Comparison of ENCODE assay signal across 8 mouse cellular contexts in the genomic region with DNA sequence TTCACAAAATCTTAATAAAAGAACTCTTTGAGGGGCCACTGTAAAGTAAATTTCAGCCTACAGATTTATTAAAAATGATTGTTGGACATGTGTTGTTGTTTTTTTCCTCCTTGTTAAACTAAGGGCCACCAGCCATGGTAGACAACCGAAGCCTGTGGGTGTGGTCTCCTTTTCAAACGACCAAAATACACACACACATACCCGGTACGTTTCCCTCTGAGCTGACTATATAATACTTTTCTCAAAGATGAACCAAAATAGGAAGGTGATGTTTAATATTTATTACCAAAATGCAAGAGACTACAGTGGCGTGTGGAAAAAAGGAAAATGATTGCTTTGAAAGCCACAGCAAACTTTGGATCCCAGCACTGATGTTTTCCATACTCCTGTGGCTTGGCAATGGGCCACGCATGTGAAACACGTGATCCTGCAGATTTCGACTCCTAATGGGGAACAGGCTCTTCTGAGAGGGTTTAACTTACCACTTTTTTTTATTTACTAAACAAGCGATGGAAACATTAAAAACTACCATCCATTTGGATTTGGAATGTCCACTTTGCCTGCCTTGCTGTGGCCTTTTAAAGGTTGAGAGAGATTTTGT. TPM values are rescaled to one million over a fixed set of nuclear protein-coding genes. Genes with fewer than 3 reads are reported as not detected.
DNase-seq lines count a peak whose midpoint lies in the region; ATAC-seq and TF ChIP-seq lines count a peak whose summit lies in the region.

No protein-coding gene starts in this region.

- WGBS in heart, adult 2 months = 21% methylated on average over 9 of the region's 9 CpGs
- WGBS in lung, embryonic 14.5 days = 23% methylated on average over 9 of the region's 9 CpGs

- intact Hi-C loops in heart, adult 2 months (cut with DNase I) = loop anchor here (2.0 to 5.0 kb wide), 4 partner anchors 51 to 360 kb away; no protein-coding TSS in a partner anchor

- peaks cover 53% of the 10 kb centered on the region for H3K4me1 ChIP-seq in megakaryocyte, embryonic 14.5 days
- H3K4me1 ChIP-seq in heart, adult 2 months (ENCODE audit: control insufficient read depth, insufficient read depth, low read length) = peaks cover 5% of the 10 kb centered on the region
- peaks cover 16% of the 10 kb centered on the region for H3K4me1 ChIP-seq in lung, embryonic 14.5 days (ENCODE audit: insufficient read depth)

- peak overlapping the region; percentile 91 for H3K27ac ChIP-seq in heart, adult 2 months
- H3K27ac ChIP-seq in lung, embryonic 14.5 days (ENCODE audit: low read depth) = peak overlapping the region; percentile 84

- H3K4me3 ChIP-seq in megakaryocyte, embryonic 14.5 days (replicated peaks) = peak overlapping the region; percentile 99
- peak overlapping the region; percentile 25 for H3K4me3 ChIP-seq in heart, adult 2 months
- peak overlapping the region; percentile 73 for H3K4me3 ChIP-seq in lung, embryonic 14.5 days (ENCODE audit: low read depth, low read length)

- no peak for TF ChIP-seq POLR2A in heart, adult 2 months (IDR thresholded peaks at IDR 0.05; ENCODE audit: insufficient read depth, low read depth, low read length)

- H3K9me3 ChIP-seq in megakaryocyte, embryonic 14.5 days = peaks cover 4% of the 10 kb centered on the region
- no peaks in the 10 kb centered on the region for H3K9me3 ChIP-seq in lung, embryonic 14.5 days (ENCODE audit: low read depth, low read length)

- DNase-seq in adrenal gland, postnatal 10 days = peak; percentile 55
- DNase-seq in heart, adult 2 months = peak; percentile 72 to 77
- DNase-seq in kidney, adult 8-10 months = peak; percentile 78 to 87
- DNase-seq in lung, embryonic 14.5 days = peak; percentile 79
- no peak for DNase-seq in layer of hippocampus, postnatal 14 days (ENCODE audit: low spot score in 2 of 2)

- H3K9ac ChIP-seq in heart, adult 2 months (ENCODE audit: low read depth, low read length) = no peak overlapping the region
- H3K9ac ChIP-seq in lung, embryonic 14.5 days = no peak overlapping the region

- no peaks in the 10 kb centered on the region for H3K27me3 ChIP-seq in megakaryocyte, embryonic 14.5 days (replicated peaks)
- no peaks in the 10 kb centered on the region for H3K27me3 ChIP-seq in heart, adult 2 months (ENCODE audit: control insufficient read depth, insufficient read depth, low read length)
- H3K27me3 ChIP-seq in lung, embryonic 14.5 days (ENCODE audit: insufficient read depth, low read length) = no peaks in the 10 kb centered on the region

- H3K79me2 ChIP-seq in heart, adult 2 months (replicated peaks; ENCODE audit: control insufficient read depth, insufficient read depth, low read length) = peaks cover 2% of the 10 kb centered on the region

- H3K36me3 ChIP-seq in megakaryocyte, embryonic 14.5 days (replicated peaks; ENCODE audit: low read length) = peaks cover 56% of the 10 kb centered on the region
- H3K36me3 ChIP-seq in heart, adult 2 months (ENCODE audit: control insufficient read depth, insufficient read depth, low read length) = peaks cover 27% of the 10 kb centered on the region
- no peaks in the 10 kb centered on the region for H3K36me3 ChIP-seq in lung, embryonic 14.5 days (ENCODE audit: insufficient read depth)

- peak overlapping the region; percentile 99 for H3K4me2 ChIP-seq in lung, embryonic 14.5 days

- TF ChIP-seq EP300 in heart, adult 2 months (IDR thresholded peaks at IDR 0.05; ENCODE audit: insufficient read depth, low read depth, low read length) = no peak

- no peak for ATAC-seq in megakaryocyte, adult 5-6 weeks (ENCODE audit: poor library complexity, severe bottlenecking)
- no peak for ATAC-seq in lung, embryonic 14.5 days (ENCODE audit: insufficient read depth)
- no peak for ATAC-seq in granulocyte monocyte progenitor cell, adult 5-6 weeks (replicated peaks; ENCODE audit: poor library complexity, severe bottlenecking)

- TF ChIP-seq CTCF in heart, adult 2 months (IDR thresholded peaks at IDR 0.05) = no peak
- TF ChIP-seq CTCF in lung, embryonic 14.5 days (IDR thresholded peaks at IDR 0.05; ENCODE audit: low read depth) = no peak

RNA-seq across cellular contexts. Expression of a gene that starts 2.4 kb away (rescaled TPM):
- polyA plus RNA-seq in megakaryocyte, embryonic 14.5 days (2012; ENCODE audit: insufficient read depth, low replicate concordance) = 4.6 and 7.1 TPM in 2 replicates
- 16.3 and 17.2 TPM in 2 replicates for total RNA-seq in megakaryocyte, adult 5-6 weeks (2015)
- 11.9 and 18.7 TPM in 2 replicates for total RNA-seq in megakaryocyte, adult 5-6 weeks (2017)
- 10 to 100 TPM; 20.6 to 22.0 TPM for total RNA-seq in adrenal gland, postnatal 10 days (2021)
- total RNA-seq in heart, adult 2 months (2021) = 10 to 100 TPM; 16.8 to 27.1 TPM
- 10.5 and 13.6 TPM in 2 replicates for polyA plus RNA-seq in heart, adult 2 months (2012; rRNA removed)
- polyA plus RNA-seq in lung, embryonic 14.5 days (2014; fragmentation: Nextera tagmentation; extraction: Ambion mirVana) = 3.8 and 3.9 TPM in 2 replicates
- 10 to 100 TPM; 17.7 to 22.2 TPM for total RNA-seq in layer of hippocampus, postnatal 14 days (2021)
- 13.6 and 13.7 TPM in 2 replicates for total RNA-seq in granulocyte monocyte progenitor cell, adult 5-6 weeks (2014; fragmentation: Nextera tagmentation)
- 10.3 and 11.7 TPM in 2 replicates for total RNA-seq in granulocyte monocyte progenitor cell, adult 5-6 weeks (2017)

Comparison
In these comparisons a context has a peak if more than half of its experiments do, and no peak if none do; other contexts are left out.
1. H3K4me3 ChIP-seq: peak in every context shown above with its lines; median percentile 99 in megakaryocyte, embryonic 14.5 days; 73 in lung, embryonic 14.5 days; 25 in heart, adult 2 months.
2. DNase-seq: peak in adrenal gland, postnatal 10 days (single experiment), heart, adult 2 months (2 of 2), kidney, adult 8-10 months (2 of 2) and lung, embryonic 14.5 days (single experiment); none in layer of hippocampus, postnatal 14 days (0 of 2).